In the genomic region with DNA sequence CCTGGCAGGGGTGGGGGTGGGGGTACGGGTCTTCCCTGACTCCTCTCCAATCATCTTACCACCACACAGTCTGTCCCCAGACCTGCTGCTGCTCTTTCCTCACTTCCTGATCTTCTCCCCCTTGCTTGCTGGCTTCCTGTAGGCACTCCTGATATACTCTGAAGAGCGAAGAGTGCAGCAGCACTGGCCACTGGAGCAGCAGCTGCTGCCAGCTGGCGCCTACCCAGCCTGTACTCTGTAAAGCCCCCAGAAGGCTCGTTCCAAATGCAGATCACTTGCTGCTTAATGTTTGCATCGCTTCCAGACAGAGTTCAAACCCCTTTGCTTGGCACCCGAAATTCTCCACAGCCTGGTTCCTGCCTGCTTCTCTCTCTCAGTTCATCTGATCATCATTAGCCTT, we compare ENCODE assay signal across 10 mouse cellular contexts. TPM values are rescaled to one million over a fixed set of nuclear protein-coding genes. Genes with fewer than 3 reads are reported as not detected.
A peak's percentile ranks its signal among the peaks of the same experiment; 100 is the strongest.
DNase-seq lines count a peak whose midpoint lies in the region; ATAC-seq lines count a peak whose summit lies in the region.
"Had no signal": no experiment of that assay in that cellular context is flagged by ENCODE, and none has a peak within 500 bp of the region (broad histone marks: within the 10 kb centered on the region; RNA-seq: fewer than 3 reads in every experiment).

No protein-coding gene starts in this region.

- no peaks in the 10 kb centered on the region for H3K36me3 ChIP-seq in heart, embryonic 10.5 days
- no peaks in the 10 kb centered on the region for H3K36me3 ChIP-seq in midbrain, embryonic 14.5 days (ENCODE audit: control insufficient read depth, insufficient read depth, low read length)
- H3K36me3 ChIP-seq in midbrain, embryonic 11.5 days (ENCODE audit: control insufficient read depth, insufficient read depth, low read length): no peaks in the 10 kb centered on the region
- no peaks in the 10 kb centered on the region for H3K36me3 ChIP-seq in hindbrain, embryonic 16.5 days (ENCODE audit: control insufficient read depth, insufficient read depth, low read length)

- ATAC-seq in midbrain, embryonic 14.5 days (ENCODE audit: low FRiP score, low TSS enrichment): no peak
- ATAC-seq in midbrain, embryonic 11.5 days (ENCODE audit: low FRiP score): no peak
- ATAC-seq in hindbrain, embryonic 16.5 days: peak; percentile 35
- ATAC-seq: midbrain, embryonic 16.5 days had no signal

- H3K4me1 ChIP-seq in heart, embryonic 10.5 days: peaks cover 5% of the 10 kb centered on the region
- H3K4me1 ChIP-seq in midbrain, embryonic 14.5 days (ENCODE audit: control insufficient read depth, insufficient read depth, low read length): no peaks in the 10 kb centered on the region
- no peaks in the 10 kb centered on the region; the same call in 1 of the 2 replicates for H3K4me1 ChIP-seq in midbrain, embryonic 11.5 days (ENCODE audit: control insufficient read depth, insufficient read depth, low read length)
- peaks cover 15% of the 10 kb centered on the region for H3K4me1 ChIP-seq in hindbrain, embryonic 16.5 days (ENCODE audit: control insufficient read depth, insufficient read depth, low read depth, low read length)

- H3K4me3 ChIP-seq in heart, embryonic 10.5 days: no peak overlapping the region
- no peak overlapping the region for H3K4me3 ChIP-seq in midbrain, embryonic 14.5 days (replicated peaks; ENCODE audit: low read depth, low read length)
- no peak overlapping the region for H3K4me3 ChIP-seq in midbrain, embryonic 11.5 days (ENCODE audit: low read depth, low read length)
- no peak overlapping the region for H3K4me3 ChIP-seq in hindbrain, embryonic 16.5 days (ENCODE audit: low read length)

- no peak overlapping the region for H3K4me2 ChIP-seq in midbrain, embryonic 14.5 days (ENCODE audit: low read length)
- no peak overlapping the region for H3K4me2 ChIP-seq in midbrain, embryonic 11.5 days
- H3K4me2 ChIP-seq in hindbrain, embryonic 16.5 days (ENCODE audit: low read length): peak overlapping the region; percentile 14; the same call in 1 of the 2 replicates

- intact Hi-C loops in heart, postnatal 10 days (cut with DNase I): no loop called here

- H3K27me3 ChIP-seq in heart, embryonic 10.5 days (ENCODE audit: insufficient read depth, poor library complexity, severe bottlenecking): no peaks in the 10 kb centered on the region
- H3K27me3 ChIP-seq in midbrain, embryonic 14.5 days (ENCODE audit: control insufficient read depth, insufficient read depth, low read length): 0 out of 2 replicates have a peak, but pooled peaks cover 8% of the 10 kb centered on the region
- no peaks in the 10 kb centered on the region for H3K27me3 ChIP-seq in midbrain, embryonic 11.5 days (ENCODE audit: control insufficient read depth, insufficient read depth, low read length)
- H3K27me3 ChIP-seq in hindbrain, embryonic 16.5 days (replicated peaks; ENCODE audit: control insufficient read depth, insufficient read depth, low read length): no peaks in the 10 kb centered on the region

- 66% methylated on average over 6 of the region's 6 CpGs for whole genome bisulfite sequencing in heart, embryonic 10.5 days
- 72% methylated on average over 6 of the region's 6 CpGs for WGBS in midbrain, embryonic 14.5 days
- 81% methylated on average over 6 of the region's 6 CpGs for WGBS in midbrain, embryonic 11.5 days
- WGBS in hindbrain, embryonic 16.5 days: 52% methylated on average over 6 of the region's 6 CpGs

- no peak overlapping the region for H3K9ac ChIP-seq in midbrain, embryonic 14.5 days (replicated peaks; ENCODE audit: low read length)
- no peak overlapping the region for H3K9ac ChIP-seq in midbrain, embryonic 11.5 days (ENCODE audit: low read length)
- no peak overlapping the region for H3K9ac ChIP-seq in hindbrain, embryonic 16.5 days (ENCODE audit: low read depth, low read length)

- peak; percentile 33 to 44 for DNase-seq in heart, postnatal 10 days
- DNase-seq in heart, embryonic 10.5 days (ENCODE audit: low spot score): no peak
- peak; percentile 60 for DNase-seq in midbrain, embryonic 14.5 days
- no peak for DNase-seq in midbrain, embryonic 11.5 days (ENCODE audit: low spot score, missing footprints)
- DNase-seq in thymus, postnatal 0 days (ENCODE audit: low spot score): peak; percentile 20
- no peak for DNase-seq in frontal cortex, postnatal 25 days (ENCODE audit: low spot score in 2 of 2)
- DNase-seq: gastrocnemius, postnatal 36 days had no signal

- H3K27ac ChIP-seq in heart, embryonic 10.5 days: no peak overlapping the region
- no peak overlapping the region for H3K27ac ChIP-seq in midbrain, embryonic 14.5 days (replicated peaks; ENCODE audit: low read depth, low read length)
- no peak overlapping the region for H3K27ac ChIP-seq in midbrain, embryonic 11.5 days (ENCODE audit: low read depth, low read length)
- peak overlapping the region; percentile 16; the same call in 1 of the 2 replicates for H3K27ac ChIP-seq in hindbrain, embryonic 16.5 days (ENCODE audit: low read depth, low read length)
- H3K27ac ChIP-seq: kidney, postnatal 0 days had no signal

- no peaks in the 10 kb centered on the region for H3K9me3 ChIP-seq in heart, embryonic 10.5 days
- no peaks in the 10 kb centered on the region for H3K9me3 ChIP-seq in midbrain, embryonic 14.5 days (ENCODE audit: control insufficient read depth, low read length)
- no peaks in the 10 kb centered on the region for H3K9me3 ChIP-seq in midbrain, embryonic 11.5 days (ENCODE audit: control insufficient read depth, low read length)
- H3K9me3 ChIP-seq in hindbrain, embryonic 16.5 days (ENCODE audit: control insufficient read depth, low read length): no peaks in the 10 kb centered on the region

RNA-seq across cellular contexts. Expression of a gene that starts 2.5 kb away (rescaled TPM):
- under 1 TPM; 0.35 to 0.65 TPM for total RNA-seq in heart, postnatal 10 days (2021)
- polyA plus RNA-seq in heart, embryonic 10.5 days (2016; fragmentation: Nextera tagmentation; extraction: Ambion mirVana): 3.1 and 3.6 TPM in 2 replicates
- 19.3 and 20.6 TPM in 2 replicates for polyA plus RNA-seq in midbrain, embryonic 14.5 days (2014; fragmentation: Nextera tagmentation; extraction: Ambion mirVana)
- polyA plus RNA-seq in midbrain, embryonic 11.5 days (2014; fragmentation: Nextera tagmentation; extraction: Ambion mirVana): 8.8 and 10.4 TPM in 2 replicates
- polyA plus RNA-seq in hindbrain, embryonic 16.5 days (2015; fragmentation: Nextera tagmentation; extraction: Ambion mirVana): 18.8 and 20.0 TPM in 2 replicates
- polyA plus RNA-seq in thymus, postnatal 0 days (2015; fragmentation: Nextera tagmentation; extraction: Ambion mirVana): 17.3 and 22.1 TPM in 2 replicates

RNA-seq across cellular contexts. Expression of a gene that starts 9.4 kb away (rescaled TPM):
- 10 to 100 TPM in 1 of 2 experiments, 1 to 10 TPM in 1; 9.6 to 17.0 TPM for total RNA-seq in heart, postnatal 10 days (2021)
- 30.4 and 33.5 TPM in 2 replicates for polyA plus RNA-seq in heart, embryonic 10.5 days (2016; fragmentation: Nextera tagmentation; extraction: Ambion mirVana)
- polyA plus RNA-seq in midbrain, embryonic 14.5 days (2014; fragmentation: Nextera tagmentation; extraction: Ambion mirVana): 20.9 and 24.5 TPM in 2 replicates
- 21.6 and 22.1 TPM in 2 replicates for polyA plus RNA-seq in midbrain, embryonic 11.5 days (2014; fragmentation: Nextera tagmentation; extraction: Ambion mirVana)
- polyA plus RNA-seq in hindbrain, embryonic 16.5 days (2015; fragmentation: Nextera tagmentation; extraction: Ambion mirVana): 22.2 and 27.3 TPM in 2 replicates
- polyA plus RNA-seq in thymus, postnatal 0 days (2015; fragmentation: Nextera tagmentation; extraction: Ambion mirVana): 41.9 and 43.8 TPM in 2 replicates

RNA-seq across cellular contexts. Expression of a gene that starts 9.8 kb away (rescaled TPM):
- not detected for total RNA-seq in heart, postnatal 10 days (2021)
- polyA plus RNA-seq in heart, embryonic 10.5 days (2016; fragmentation: Nextera tagmentation; extraction: Ambion mirVana): 0.15 and 0.34 TPM in 2 replicates
- 0.30 and 0.45 TPM in 2 replicates for polyA plus RNA-seq in midbrain, embryonic 14.5 days (2014; fragmentation: Nextera tagmentation; extraction: Ambion mirVana)
- polyA plus RNA-seq in midbrain, embryonic 11.5 days (2014; fragmentation: Nextera tagmentation; extraction: Ambion mirVana): 0.41 TPM in 1 of 2 replicates, not detected in the other
- 0.63 and 0.89 TPM in 2 replicates for polyA plus RNA-seq in hindbrain, embryonic 16.5 days (2015; fragmentation: Nextera tagmentation; extraction: Ambion mirVana)
- polyA plus RNA-seq in thymus, postnatal 0 days (2015; fragmentation: Nextera tagmentation; extraction: Ambion mirVana): 0.41 and 0.46 TPM in 2 replicates
- total RNA-seq: gastrocnemius, postnatal 36 days had no signal

Comparison
In these comparisons a context has a peak if more than half of its experiments do, and no peak if none do; other contexts are left out.
1. DNase-seq: peak in heart, postnatal 10 days (2 of 2), midbrain, embryonic 14.5 days (single experiment) and thymus, postnatal 0 days (single experiment); none in heart, embryonic 10.5 days (single experiment), midbrain, embryonic 11.5 days (single experiment) and frontal cortex, postnatal 25 days (0 of 2).